Mouse (Mus musculus) forebrain, embryonic 11.5 days (tissue): Measurements from ENCODE around the gene Bak1. TPM values are rescaled to one million over a fixed set of nuclear protein-coding genes. Genes with fewer than 3 reads are reported as not detected.

Experiments used
- ATAC-seq: fragments of 200-750 bp; cut with Nextera tagmentation; replicated peaks from 2 replicates; pipeline ENCODE4 v1.8.0; 2017; ENCODE audit warnings: moderate TSS enrichment; ENCODE audit not compliant: low FRiP score
- DNase-seq: peaks from one replicate; pipeline ENCODE4 v3.0.0-alpha.2; 2017; ENCODE audit warnings: low spot score
- H3K27ac ChIP-seq: fragments of 300-500 bp; sonication (generic); 2 replicates; pipeline ENCODE4 v1.5.1; 2014; ENCODE audit warnings: low read depth, low read length
- H3K27me3 ChIP-seq: fragments of 300-500 bp; sonication (generic); 2 replicates; pipeline ENCODE4 v1.6.1; 2014; ENCODE audit warnings: mild to moderate bottlenecking, low read length, mixed read lengths; ENCODE audit not compliant: control insufficient read depth, insufficient read depth
- H3K36me3 ChIP-seq: fragments of 300-500 bp; sonication (generic); 2 replicates; pipeline ENCODE4 v1.6.1; 2014; ENCODE audit warnings: mild to moderate bottlenecking, low read length, moderate library complexity, mixed read lengths; ENCODE audit not compliant: control insufficient read depth, insufficient read depth
- H3K4me1 ChIP-seq: fragments of 300-500 bp; sonication (generic); replicated peaks from 2 replicates; pipeline ENCODE4 v1.6.1; 2014; ENCODE audit warnings: low read length, mixed read lengths; ENCODE audit not compliant: control insufficient read depth, insufficient read depth
- H3K4me2 ChIP-seq: fragments of 300-500 bp; sonication (generic); 2 replicates; pipeline ENCODE4 v1.6.1; 2014; ENCODE audit warnings: low read depth, mild to moderate bottlenecking, low read length, moderate library complexity, mixed read lengths; ENCODE audit not compliant: severe bottlenecking
- H3K4me3 ChIP-seq: fragments of 300-500 bp; sonication (generic); 2 replicates; pipeline ENCODE4 v1.5.1; 2014; ENCODE audit warnings: low read depth, low read length
- H3K9ac ChIP-seq: fragments of 300-500 bp; sonication (generic); 2 replicates; pipeline ENCODE4 v1.6.1; 2014; ENCODE audit warnings: low read length
- H3K9me3 ChIP-seq: fragments of 300-500 bp; sonication (generic); 2 replicates; pipeline ENCODE4 v1.6.1; 2016; ENCODE audit warnings: low read length, mixed read lengths; ENCODE audit not compliant: control insufficient read depth
- WGBS: fragments of 180-500 bp; shearing (Covaris S2); extraction: QIAGEN DNeasy Blood & Tissue Kit; methylation state at CpG from one replicate; pipeline ENCODE4 v1.1.7; 2014; 5-methylcytosine and 5-hydroxymethylcytosine counted together
- polyA plus RNA-seq: library from polyadenylated mRNA; unstranded; fragments of >200 nt; fragmentation: Nextera tagmentation; extraction: Ambion mirVana; gene quantifications from 2 replicates; pipeline ENCODE4 v1.2.1, GENCODE M21; 2014

The Bak1 gene
- polyA plus RNA-seq, 1 experiment from 2014 or later: 6.6 TPM

DNA sequence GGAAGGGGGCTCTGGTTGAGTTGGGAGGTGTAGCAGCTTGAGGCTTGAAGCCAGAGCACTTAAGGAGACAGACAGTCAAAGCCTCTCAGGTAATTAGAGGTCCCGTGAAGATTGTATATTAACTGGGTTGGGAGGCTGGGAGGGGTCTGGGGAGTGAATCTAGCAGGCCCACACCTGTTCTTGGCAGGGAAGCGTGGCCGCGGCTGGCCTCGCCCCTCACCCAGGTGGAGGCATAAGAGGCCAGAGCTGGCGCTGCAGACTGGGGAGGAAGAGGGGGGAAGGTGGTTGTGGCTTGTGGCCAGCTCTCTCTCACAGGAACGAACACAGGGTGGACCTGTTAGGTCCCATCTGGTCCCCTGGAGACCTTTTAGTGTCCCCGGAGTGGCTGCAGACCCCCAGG lies 31.9 kb upstream of the Bak1 start:
- H3K4me2 ChIP-seq: no peak overlapping the region
- H3K27me3 ChIP-seq: peaks cover 34% of the 10 kb centered on the region
- H3K9ac ChIP-seq: no peak overlapping the region
- DNase-seq (no peak), ATAC-seq (no peak)
- 89% methylated on average over 8 of the region's 8 CpGs for WGBS
- peaks cover 9% of the 10 kb centered on the region for H3K4me1 ChIP-seq
- no peaks in the 10 kb centered on the region for H3K36me3 ChIP-seq
- H3K4me3 ChIP-seq: no peak overlapping the region
- H3K27ac ChIP-seq: no peak overlapping the region
- no peaks in the 10 kb centered on the region for H3K9me3 ChIP-seq

DNA sequence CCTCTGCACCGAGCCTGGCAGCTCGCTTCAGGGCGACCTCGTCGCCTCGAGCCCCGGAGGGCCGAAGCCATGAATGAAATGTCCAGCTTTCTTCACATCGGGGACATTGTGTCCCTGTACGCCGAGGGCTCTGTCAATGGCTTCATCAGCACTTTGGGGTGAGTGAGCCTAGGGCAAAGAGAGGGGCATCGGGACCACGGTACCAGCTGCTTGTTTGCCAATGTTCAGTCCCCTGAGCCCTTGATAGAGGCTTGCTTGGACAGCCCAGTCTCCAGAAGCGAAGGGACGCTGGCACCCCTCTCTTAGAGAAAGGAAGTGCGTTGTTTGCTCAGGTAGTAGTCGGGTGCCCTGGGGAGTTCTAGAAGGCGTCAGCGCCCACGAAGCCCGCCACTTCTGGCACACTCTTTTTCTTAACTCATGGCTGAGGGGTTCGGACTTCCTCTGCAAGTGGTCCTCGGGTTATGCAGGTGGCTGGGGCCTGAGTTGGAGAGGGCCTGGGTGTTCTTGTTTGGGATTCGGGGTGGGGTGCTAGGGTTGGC lies 28.8 kb upstream of the Bak1 start:
- Histone ChIP-seq H3K9me3 (no peaks in the 10 kb centered on the region), H3K27me3 (peaks cover 34% of the 10 kb centered on the region), H3K4me1 (peaks cover 9% of the 10 kb centered on the region), H3K36me3 (no peaks in the 10 kb centered on the region), H3K4me2 (peak overlapping the region; percentile 69), H3K4me3 (peak overlapping the region; percentile 39), H3K27ac (no peak overlapping the region), H3K9ac (no peak overlapping the region)
- ATAC-seq (no peak), DNase-seq (no peak)
- 1% methylated on average over 24 of the region's 24 CpGs for WGBS

DNA sequence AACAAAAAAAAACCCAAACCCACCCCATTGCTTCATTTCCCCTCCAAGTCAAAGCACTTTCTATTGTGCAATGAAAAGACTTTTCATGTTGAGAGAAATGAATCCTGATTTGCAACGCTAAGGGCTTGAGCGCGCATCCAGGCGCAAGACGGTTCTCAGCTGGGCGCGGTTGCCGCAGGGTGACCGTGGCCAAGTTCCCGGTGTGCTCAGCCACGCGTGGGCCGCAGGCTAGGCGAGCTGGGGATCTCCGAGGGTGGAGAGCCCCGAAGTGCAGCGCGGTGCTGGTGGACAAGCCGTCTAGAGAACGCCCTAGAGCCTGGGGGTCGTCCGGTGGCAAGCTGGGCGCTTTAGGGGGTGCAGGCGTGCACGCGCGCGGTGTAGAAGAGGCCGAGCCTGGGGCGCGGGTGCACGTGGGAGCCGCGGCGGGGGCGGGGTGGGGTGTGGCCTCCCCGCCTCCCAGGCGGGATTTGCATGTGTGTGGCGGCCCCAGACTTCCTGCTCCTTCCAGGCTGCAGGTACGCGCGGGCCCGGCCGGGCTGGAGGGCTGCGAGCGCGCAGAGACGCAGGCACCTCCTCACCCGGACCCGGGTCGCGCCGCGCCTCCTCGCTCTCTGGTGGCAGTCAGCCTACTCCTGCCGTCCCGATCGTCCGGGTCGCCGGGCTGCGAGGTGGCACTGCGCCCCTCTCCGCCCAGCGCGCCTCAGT lies 28.2 kb upstream of the Bak1 start, which contains the start of gene Itpr3:
Itpr3 (plus strand) TSS at position 493 of the 705 bp plus-strand sequence.
- Histone ChIP-seq H3K4me3 (peak within 1 kb of the TSS; percentile 39), H3K4me2 (peak within 1 kb of the TSS; percentile 69), H3K36me3 (no peaks in the 10 kb centered on the region), H3K4me1 (peaks cover 9% of the 10 kb centered on the region), H3K27me3 (peaks cover 34% of the 10 kb centered on the region), H3K9ac (peak within 1 kb of the TSS; percentile 16; the same call in 1 of the 2 replicates), H3K27ac (no peak within 1 kb of the TSS), H3K9me3 (no peaks in the 10 kb centered on the region)
- WGBS: under 1% methylated on average over 66 of the region's 66 CpGs
- DNase-seq (peak; percentile 70), ATAC-seq (no peak)

DNA sequence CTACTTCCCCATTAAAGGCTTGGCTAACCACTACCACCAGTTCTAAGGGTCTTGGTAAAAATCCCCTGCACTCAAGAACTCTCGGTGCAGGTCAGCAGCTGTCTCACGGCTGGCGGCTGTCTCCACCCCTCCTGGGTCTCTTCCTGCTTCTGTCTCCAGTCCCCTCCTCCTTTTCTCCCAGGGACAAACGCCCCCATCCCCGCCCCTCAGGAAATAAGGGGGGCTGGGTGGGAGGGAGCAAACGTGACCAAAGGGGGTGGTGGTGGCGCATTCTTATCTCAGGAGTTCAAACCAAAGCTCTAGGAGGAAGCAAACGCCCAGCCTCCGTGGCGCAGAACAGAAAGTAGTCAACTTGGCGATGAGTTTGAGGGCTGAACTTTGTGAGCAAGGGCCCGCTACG lies 27.4 kb upstream of the Bak1 start:
- no peak overlapping the region for H3K27ac ChIP-seq
- peak overlapping the region; percentile 19; the same call in 1 of the 2 replicates for H3K4me2 ChIP-seq
- peaks cover 9% of the 10 kb centered on the region for H3K4me1 ChIP-seq
- H3K9me3 ChIP-seq: no peaks in the 10 kb centered on the region
- H3K4me3 ChIP-seq: no peak overlapping the region
- H3K36me3 ChIP-seq: no peaks in the 10 kb centered on the region
- DNase-seq (peak; percentile 72), ATAC-seq (no peak)
- H3K27me3 ChIP-seq: peaks cover 34% of the 10 kb centered on the region
- no peak overlapping the region for H3K9ac ChIP-seq
- WGBS: under 1% methylated on average over 13 of the region's 13 CpGs

DNA sequence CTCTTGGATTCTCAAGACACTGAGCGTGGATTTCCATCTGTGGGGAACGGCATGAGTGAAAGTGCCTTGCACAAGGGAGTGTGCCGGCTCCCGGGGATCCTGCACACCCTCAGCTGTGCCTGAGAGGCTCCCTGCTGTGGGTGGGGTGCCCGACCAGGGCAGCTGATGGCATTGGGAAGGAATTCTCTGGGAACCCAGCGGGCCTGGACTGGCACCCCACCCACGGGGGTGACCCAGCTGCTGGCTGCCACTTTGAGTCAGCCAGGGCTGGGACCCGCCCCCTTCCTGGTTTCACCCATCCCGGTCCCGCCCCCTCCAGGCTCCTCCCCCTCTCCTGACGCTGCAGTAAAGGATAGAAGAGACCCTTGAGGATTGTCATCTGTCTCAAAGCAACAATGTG lies 22.7 kb upstream of the Bak1 start:
- no peak overlapping the region for H3K4me3 ChIP-seq
- ATAC-seq (0 out of 2 replicates have a peak, but pooled peaks have one; percentile 33), DNase-seq (peak; percentile 67)
- peaks cover 8% of the 10 kb centered on the region for H3K27me3 ChIP-seq
- no peak overlapping the region for H3K27ac ChIP-seq
- 37% methylated on average over 10 of the region's 11 CpGs for WGBS
- no peaks in the 10 kb centered on the region for H3K9me3 ChIP-seq
- H3K4me1 ChIP-seq: no peaks in the 10 kb centered on the region
- H3K4me2 ChIP-seq: no peak overlapping the region
- H3K9ac ChIP-seq: no peak overlapping the region
- H3K36me3 ChIP-seq: no peaks in the 10 kb centered on the region

DNA sequence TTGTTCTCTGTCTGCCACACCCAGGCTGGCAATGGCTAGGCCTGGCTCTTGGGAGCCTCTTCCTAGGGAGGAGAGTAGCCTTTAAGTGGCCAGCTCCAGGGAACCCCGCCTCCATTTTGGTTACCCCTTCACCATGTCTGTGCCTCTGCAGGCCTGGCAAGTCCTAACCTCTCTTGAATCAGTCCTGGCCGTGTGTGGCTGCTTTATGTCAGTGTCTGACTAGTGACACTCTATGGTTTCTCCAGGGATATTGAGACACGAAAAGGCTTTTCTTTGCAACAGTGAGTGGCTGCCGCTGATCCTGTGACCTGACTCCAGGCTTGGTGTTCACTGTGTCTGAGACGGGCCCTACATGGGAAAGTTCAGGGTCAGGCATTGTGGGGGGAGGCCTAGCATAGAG lies 22.0 kb upstream of the Bak1 start:
- Histone ChIP-seq H3K4me1 (no peaks in the 10 kb centered on the region), H3K36me3 (no peaks in the 10 kb centered on the region), H3K9ac (no peak overlapping the region), H3K27me3 (peaks cover under 1% of the 10 kb centered on the region), H3K9me3 (no peaks in the 10 kb centered on the region), H3K4me2 (no peak overlapping the region), H3K4me3 (no peak overlapping the region), H3K27ac (no peak overlapping the region)
- ATAC-seq (no peak), DNase-seq (no peak)
- WGBS: 70% methylated on average over 5 of the region's 5 CpGs

DNA sequence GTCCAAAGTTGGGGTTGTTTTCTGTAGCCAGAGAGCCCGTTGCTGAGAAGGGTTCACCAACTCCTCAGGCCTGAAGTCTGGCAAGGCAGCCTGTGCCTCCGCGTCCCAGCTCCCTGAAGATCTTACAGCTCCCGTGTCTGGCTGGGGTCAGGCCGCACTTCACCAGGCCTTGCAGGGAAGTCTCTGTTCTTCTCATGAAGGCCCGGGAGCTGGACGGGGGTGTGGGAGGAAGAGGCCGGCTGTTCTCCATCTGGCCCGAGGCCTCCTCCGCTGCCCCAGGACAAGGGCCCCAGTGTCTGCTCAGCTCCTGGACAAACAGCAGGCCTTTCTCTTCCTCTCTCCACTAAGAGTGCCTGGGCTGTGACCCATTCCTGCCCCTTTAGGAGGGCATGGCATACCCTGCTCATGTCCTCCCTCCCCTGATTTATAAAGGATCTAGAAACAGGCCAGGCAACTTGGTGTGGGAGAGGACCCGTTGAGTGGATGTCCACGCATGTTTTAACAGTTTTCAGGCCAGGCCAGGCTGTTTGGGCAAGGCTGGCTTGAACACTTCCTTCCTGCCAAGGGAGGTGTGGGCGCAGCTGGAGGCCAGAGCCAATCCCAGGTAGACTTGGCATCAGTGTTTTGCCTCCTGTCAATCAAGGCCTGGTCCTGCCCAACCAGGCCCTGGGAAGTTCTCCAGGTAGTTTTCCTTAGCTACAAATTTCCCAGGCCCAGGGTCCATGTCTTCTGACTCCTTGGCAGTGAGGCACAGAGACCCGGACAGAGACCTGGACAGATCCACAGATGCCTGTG lies 19.8 kb upstream of the Bak1 start:
- no peak for ATAC-seq
- 81% methylated on average over 14 of the region's 14 CpGs for WGBS

DNA sequence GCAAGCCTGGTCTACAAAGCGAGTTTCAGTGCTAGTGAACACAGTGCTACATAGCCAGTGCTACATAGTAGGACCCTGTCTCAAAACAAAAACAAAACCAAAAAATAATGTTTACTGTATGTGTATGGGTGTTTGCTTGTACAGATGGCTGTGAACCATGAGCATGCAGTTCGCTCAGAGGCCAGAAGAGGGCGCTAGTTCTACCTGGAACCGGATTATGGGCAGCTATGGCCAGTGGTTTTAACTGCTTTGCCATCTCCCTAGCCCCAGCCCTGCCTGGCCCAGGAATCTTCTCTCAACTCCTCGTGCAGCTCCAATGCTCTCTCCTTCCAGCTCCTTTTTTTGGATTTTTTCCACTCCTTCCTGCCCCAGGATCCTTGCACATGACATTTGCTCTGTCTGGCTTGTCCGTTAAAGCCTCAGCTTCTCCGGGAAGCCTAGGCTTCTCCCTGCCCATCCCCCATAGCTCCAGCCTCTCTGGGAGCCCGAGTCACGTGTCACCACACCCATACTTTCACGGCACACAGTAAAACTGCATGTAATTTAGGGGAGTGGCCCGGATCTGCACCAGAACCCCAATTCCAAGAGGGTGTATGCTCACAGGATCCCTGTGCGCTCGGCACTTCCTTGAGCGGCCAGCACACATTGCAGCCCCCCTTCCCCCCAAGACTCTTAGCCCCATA lies 19.1 kb upstream of the Bak1 start:
- H3K4me3 ChIP-seq: no peak overlapping the region
- WGBS: 71% methylated on average over 14 of the region's 14 CpGs
- H3K27me3 ChIP-seq: no peaks in the 10 kb centered on the region
- no peaks in the 10 kb centered on the region for H3K36me3 ChIP-seq
- no peak overlapping the region for H3K9ac ChIP-seq
- H3K9me3 ChIP-seq: no peaks in the 10 kb centered on the region
- H3K27ac ChIP-seq: no peak overlapping the region
- ATAC-seq (no peak), DNase-seq (no peak)
- no peak overlapping the region for H3K4me2 ChIP-seq
- H3K4me1 ChIP-seq: no peaks in the 10 kb centered on the region

More for the DNA sequence above, 19.8 kb upstream of the Bak1 start:
- no peak for DNase-seq
- Histone ChIP-seq H3K4me1 (no peaks in the 10 kb centered on the region), H3K4me2 (no peak overlapping the region), H3K4me3 (no peak overlapping the region), H3K27me3 (no peaks in the 10 kb centered on the region), H3K9ac (no peak overlapping the region), H3K27ac (no peak overlapping the region), H3K36me3 (no peaks in the 10 kb centered on the region), H3K9me3 (no peaks in the 10 kb centered on the region)
